Mouse (Mus musculus) small intestine, adult 2 months (tissue): Measurements from ENCODE around the gene Ube2j1.

Experiments
- CTCF ChIP-seq: fragments of 200-500 bp; IDR thresholded peaks from 2 replicates; pipeline ENCODE4 v1.5.1; 2012; ENCODE audit warnings: low read depth, mild to moderate bottlenecking, control low read depth, inconsistent platforms, low read length, moderate library complexity, mixed read lengths; ENCODE audit not compliant: insufficient replicate concordance, insufficient read length; ENCODE audit errors: extremely low read depth
- POLR2A ChIP-seq: fragments of 200-500 bp; IDR thresholded peaks from 2 replicates; pipeline ENCODE4 v1.6.1; 2012; ENCODE audit warnings: low read depth, mild to moderate bottlenecking, control low read depth, inconsistent platforms, low read length, moderate library complexity

DNA sequence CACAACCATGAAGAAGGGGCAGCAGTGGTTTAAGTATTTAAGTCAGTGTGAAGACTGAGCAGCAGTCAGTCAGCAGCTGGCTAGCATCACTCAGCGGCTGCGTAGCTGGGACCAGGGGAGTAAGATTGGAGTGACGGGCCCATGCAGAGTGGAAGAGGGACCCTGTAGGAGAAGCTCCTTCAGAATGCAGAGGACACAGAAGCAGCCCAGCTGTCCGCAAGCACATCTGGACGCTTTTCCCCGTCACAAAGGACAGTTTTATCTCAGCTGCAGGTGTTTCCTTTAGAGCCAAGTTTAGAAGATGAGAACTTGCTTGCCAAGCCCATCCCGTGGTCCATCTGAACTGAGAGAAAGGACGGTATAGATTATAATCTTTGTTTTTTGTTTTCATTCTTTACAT lies 6.8 kb upstream of the Ube2j1 start:
- TF ChIP-seq CTCF = no peak
- TF ChIP-seq POLR2A = no peak
